Mouse (Mus musculus) neural tube, embryonic 14.5 days (tissue): ENCODE measurements around the gene Pdpk1. TPM values are rescaled to one million over a fixed set of nuclear protein-coding genes. Genes with fewer than 3 reads are reported as not detected.
A peak's percentile ranks its signal among the peaks of the same experiment; 100 is the strongest.

Source experiments
- ATAC-seq: fragments of 200-750 bp; cut with Nextera tagmentation; 2 replicates; pipeline ENCODE4 v1.8.0; 2017; ENCODE audit warnings: low read depth, mild to moderate bottlenecking, moderate TSS enrichment, moderate library complexity
- H3K27ac ChIP-seq: fragments of 300-500 bp; sonication (generic); 2 replicates; pipeline ENCODE4 v1.5.1; 2014; ENCODE audit warnings: low read depth, mild to moderate bottlenecking, control low read depth, low read length, moderate library complexity, mixed read lengths
- H3K27me3 ChIP-seq: fragments of 300-500 bp; sonication (generic); 2 replicates; pipeline ENCODE4 v1.6.1; 2014; ENCODE audit warnings: low read length; ENCODE audit not compliant: control insufficient read depth, insufficient read depth
- H3K36me3 ChIP-seq: fragments of 300-500 bp; sonication (generic); 2 replicates; pipeline ENCODE4 v1.6.1; 2014; ENCODE audit warnings: low read length, mixed read lengths; ENCODE audit not compliant: control insufficient read depth, insufficient read depth
- H3K4me1 ChIP-seq: fragments of 300-500 bp; sonication (generic); 2 replicates; pipeline ENCODE4 v1.6.1; 2014; ENCODE audit warnings: low read length; ENCODE audit not compliant: control insufficient read depth, insufficient read depth
- H3K4me2 ChIP-seq: fragments of 300-500 bp; sonication (generic); 2 replicates; pipeline ENCODE4 v1.6.1; 2014; ENCODE audit warnings: mild to moderate bottlenecking, low read depth, low read length, control low read depth
- H3K4me3 ChIP-seq: fragments of 300-500 bp; sonication (generic); 2 replicates; pipeline ENCODE4 v1.5.1; 2014; ENCODE audit warnings: low read depth, low read length, control low read depth, mixed read lengths
- H3K9ac ChIP-seq: fragments of 300-500 bp; sonication (generic); replicated peaks from 2 replicates; pipeline ENCODE4 v1.6.1; 2014; ENCODE audit warnings: low read depth, mild to moderate bottlenecking, control low read depth, low read length, mixed read lengths
- H3K9me3 ChIP-seq: fragments of 300-500 bp; sonication (generic); 2 replicates; pipeline ENCODE4 v1.6.1; 2016; ENCODE audit warnings: low read length; ENCODE audit not compliant: control insufficient read depth
- WGBS: fragments of 180-500 bp; shearing (Covaris S2); extraction: QIAGEN DNeasy Blood & Tissue Kit; methylation state at CpG from one replicate; pipeline ENCODE4 v1.1.7; 2014; 5-methylcytosine and 5-hydroxymethylcytosine counted together
- polyA plus RNA-seq: library from polyadenylated mRNA; unstranded; fragments of >200 nt; fragmentation: Nextera tagmentation; extraction: Ambion mirVana; gene quantifications from 2 replicates; pipeline ENCODE4 v1.2.1, GENCODE M21; 2014

Pdpk1 gene
- polyA plus RNA-seq, 1 experiment from 2014 or later = 83.9 TPM

GRCm38 (mm10) chr17:24072919-24073696 is 77.6 kb downstream of the Pdpk1 start, which contains the start of gene Kctd5:
Kctd5 (minus strand) TSS chr17:24073485.
- Histone ChIP-seq H3K4me2 (peak within 1 kb of the TSS; percentile 79), H3K4me3 (peak within 1 kb of the TSS; percentile 96), H3K36me3 (peaks cover 7% of the 10 kb centered on the region), H3K27me3 (no peaks in the 10 kb centered on the region), H3K27ac (peak within 1 kb of the TSS; percentile 60; the same call in 1 of the 2 replicates), H3K9me3 (no peaks in the 10 kb centered on the region), H3K9ac (peak within 1 kb of the TSS; percentile 90), H3K4me1 (peaks cover 12% of the 10 kb centered on the region)
- WGBS = under 1% methylated on average over 62 of the region's 62 CpGs
- peak; percentile 98 for ATAC-seq

- H3K27me3 ChIP-seq = no peaks in the 10 kb centered on the region
- H3K4me1 ChIP-seq = peaks cover 12% of the 10 kb centered on the region
- H3K9ac ChIP-seq = no peak overlapping the region
- H3K4me3 ChIP-seq = no peak overlapping the region
- no peak overlapping the region for H3K27ac ChIP-seq
- no peak for ATAC-seq
- no peak overlapping the region for H3K4me2 ChIP-seq
- WGBS = 96% methylated on average over 3 of the region's 3 CpGs
- H3K9me3 ChIP-seq = no peaks in the 10 kb centered on the region
- 0 out of 2 replicates have a peak, but pooled peaks cover 4% of the 10 kb centered on the region for H3K36me3 ChIP-seq
Measured at GRCm38 (mm10) chr17:24069531-24069930, 81.2 kb downstream of the Pdpk1 start.

GRCm38 (mm10) chr17:24068271-24068670 is 82.5 kb downstream of the Pdpk1 start:
- peaks cover 12% of the 10 kb centered on the region for H3K4me1 ChIP-seq
- H3K9me3 ChIP-seq = no peaks in the 10 kb centered on the region
- 91% methylated on average over 5 of the region's 5 CpGs for WGBS
- H3K9ac ChIP-seq = no peak overlapping the region
- H3K4me2 ChIP-seq = no peak overlapping the region
- no peak overlapping the region for H3K27ac ChIP-seq
- 0 out of 2 replicates have a peak, but pooled peaks cover 4% of the 10 kb centered on the region for H3K36me3 ChIP-seq
- ATAC-seq = no peak
- H3K27me3 ChIP-seq = no peaks in the 10 kb centered on the region
- H3K4me3 ChIP-seq = no peak overlapping the region

DNA sequence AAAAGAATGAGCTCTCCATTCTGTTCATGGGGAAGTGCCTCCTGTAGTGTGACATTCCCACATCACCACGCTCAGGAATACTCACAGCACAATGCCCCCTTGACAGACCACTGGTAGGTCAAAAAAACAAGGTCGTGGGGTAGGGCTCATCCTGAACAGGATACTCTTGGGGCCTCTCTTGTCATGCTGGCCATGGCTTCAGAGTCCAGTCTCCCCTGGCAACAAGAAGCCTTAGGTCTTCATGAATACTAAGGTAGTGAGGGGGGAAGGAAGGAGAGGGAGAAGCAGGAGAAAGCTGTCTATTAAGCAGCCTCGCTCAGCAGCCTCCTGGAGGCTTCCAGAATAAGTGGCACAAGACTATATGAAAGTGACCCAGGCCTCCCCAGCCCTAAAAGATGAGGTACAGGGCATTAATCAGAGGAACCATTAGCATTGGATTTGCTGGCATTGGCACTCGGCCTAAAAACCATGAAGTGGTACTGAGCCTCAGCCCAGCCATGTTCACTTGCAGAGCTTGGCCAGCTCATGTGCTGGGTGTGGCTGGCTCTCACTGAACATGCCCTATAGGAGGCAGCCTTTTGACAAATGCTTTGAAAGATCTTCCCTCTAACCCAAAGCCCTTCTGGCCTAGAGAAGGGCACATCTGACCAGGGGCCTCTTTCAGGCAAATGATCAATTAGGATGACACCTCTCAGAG is 88.1 kb downstream of the Pdpk1 start:
- ATAC-seq = no peak
- Histone ChIP-seq H3K4me1 (no peaks in the 10 kb centered on the region), H3K9ac (no peak overlapping the region), H3K36me3 (peaks cover 22% of the 10 kb centered on the region), H3K27ac (no peak overlapping the region), H3K4me2 (no peak overlapping the region), H3K27me3 (no peaks in the 10 kb centered on the region), H3K4me3 (no peak overlapping the region), H3K9me3 (no peaks in the 10 kb centered on the region)
- 79% methylated on average over 4 of the region's 4 CpGs for WGBS

- Histone ChIP-seq H3K4me1 (no peaks in the 10 kb centered on the region), H3K4me2 (no peak overlapping the region), H3K27me3 (no peaks in the 10 kb centered on the region), H3K36me3 (peaks cover 55% of the 10 kb centered on the region), H3K4me3 (no peak overlapping the region), H3K27ac (no peak overlapping the region), H3K9ac (no peak overlapping the region), H3K9me3 (no peaks in the 10 kb centered on the region)
- no peak for ATAC-seq
- WGBS = 93% methylated on average over 5 of the region's 5 CpGs
Measured at GRCm38 (mm10) chr17:24057730-24058245, 92.9 kb downstream of the Pdpk1 start.

GRCm38 (mm10) chr17:24056636-24057625 is 93.8 kb downstream of the Pdpk1 start:
- 94% methylated on average over 14 of the region's 14 CpGs for WGBS
- Histone ChIP-seq H3K4me1 (no peaks in the 10 kb centered on the region), H3K36me3 (peaks cover 58% of the 10 kb centered on the region), H3K9ac (no peak overlapping the region), H3K4me3 (no peak overlapping the region), H3K27me3 (no peaks in the 10 kb centered on the region), H3K9me3 (no peaks in the 10 kb centered on the region), H3K27ac (no peak overlapping the region), H3K4me2 (no peak overlapping the region)
- no peak for ATAC-seq

DNA sequence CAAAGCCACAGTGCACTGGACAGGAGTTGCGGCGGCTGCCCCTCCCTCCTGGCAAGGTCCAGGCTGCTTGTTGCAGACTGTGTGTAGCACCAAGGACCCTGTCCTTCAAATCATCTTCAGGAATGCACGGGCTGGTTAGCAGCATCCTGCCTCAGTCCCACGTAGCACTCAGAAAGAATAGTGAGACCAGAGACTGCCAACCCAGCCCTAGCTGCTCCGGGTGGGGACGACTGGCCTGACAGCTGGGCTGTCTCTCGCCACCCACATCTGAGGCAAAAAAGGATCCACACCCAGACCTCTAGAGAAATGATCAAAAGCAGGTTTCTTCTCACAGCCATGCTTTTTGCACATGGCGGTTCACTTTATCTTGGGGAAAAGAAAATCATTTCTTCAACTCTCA is 101.7 kb downstream of the Pdpk1 start:
- peaks cover 43% of the 10 kb centered on the region for H3K36me3 ChIP-seq
- 94% methylated on average over 8 of the region's 8 CpGs for WGBS

GRCm38 (mm10) chr17:24048053-24048452 is 102.7 kb downstream of the Pdpk1 start:
- Histone ChIP-seq H3K27me3 (no peaks in the 10 kb centered on the region), H3K4me2 (no peak overlapping the region), H3K9ac (no peak overlapping the region), H3K4me1 (no peaks in the 10 kb centered on the region), H3K9me3 (no peaks in the 10 kb centered on the region), H3K36me3 (peaks cover 39% of the 10 kb centered on the region), H3K4me3 (no peak overlapping the region), H3K27ac (no peak overlapping the region)
- 95% methylated on average over 5 of the region's 5 CpGs for WGBS
- no peak for ATAC-seq

More for the DNA sequence above, 101.7 kb downstream of the Pdpk1 start:
- H3K4me1 ChIP-seq = no peaks in the 10 kb centered on the region
- H3K9me3 ChIP-seq = no peaks in the 10 kb centered on the region
- no peak overlapping the region for H3K4me2 ChIP-seq
- ATAC-seq = no peak
- no peak overlapping the region for H3K9ac ChIP-seq
- no peak overlapping the region for H3K27ac ChIP-seq
- H3K4me3 ChIP-seq = no peak overlapping the region
- no peaks in the 10 kb centered on the region for H3K27me3 ChIP-seq
